Mouse (Mus musculus) small intestine, adult 2 months (tissue): ENCODE results near the gene Lrrc58.

Experiments used
- CTCF ChIP-seq: fragments of 200-500 bp; IDR thresholded peaks from 2 replicates; pipeline ENCODE4 v1.5.1; 2012; ENCODE audit warnings: low read depth, mild to moderate bottlenecking, control low read depth, inconsistent platforms, low read length, moderate library complexity, mixed read lengths; ENCODE audit not compliant: insufficient replicate concordance, insufficient read length; ENCODE audit errors: extremely low read depth
- POLR2A ChIP-seq: fragments of 200-500 bp; IDR thresholded peaks from 2 replicates; pipeline ENCODE4 v1.6.1; 2012; ENCODE audit warnings: low read depth, mild to moderate bottlenecking, control low read depth, inconsistent platforms, low read length, moderate library complexity

DNA sequence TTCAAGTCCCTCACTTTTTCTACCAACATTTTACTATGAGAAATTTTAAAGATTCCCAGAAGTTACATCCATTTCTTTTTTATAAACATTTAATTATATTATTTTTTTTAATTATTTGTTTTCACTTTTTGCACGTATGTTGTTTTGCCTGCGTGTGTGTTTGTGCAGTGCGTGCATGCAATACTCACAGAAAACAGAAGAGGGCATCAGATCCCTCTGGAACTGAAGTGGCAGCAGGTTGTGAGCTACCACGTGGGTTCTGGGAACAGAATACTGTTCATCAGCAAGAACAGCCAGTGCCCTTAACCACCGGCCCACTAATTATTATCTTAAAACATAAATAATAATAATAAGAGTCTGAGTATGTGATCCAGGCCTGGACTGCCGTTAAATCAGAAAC lies 50.8 kb downstream of the Lrrc58 start:
- TF ChIP-seq CTCF (0 out of 2 replicates have a peak, but pooled peaks have one; percentile 7), POLR2A (no peak)
